Mouse (Mus musculus) C2C12 (cell line): ENCODE results near the gene Ddx27.

Experiments used
- CTCF ChIP-seq: IDR thresholded peaks from one replicate; pipeline ENCODE4 v1.5.1; 2011; ENCODE audit not compliant: control insufficient read depth, insufficient read depth, insufficient read length
- FOSL1 ChIP-seq: IDR thresholded peaks from one replicate; pipeline ENCODE4 v1.8.0; 2011; ENCODE audit warnings: mild to moderate bottlenecking, low read length; ENCODE audit not compliant: poor library complexity, insufficient read depth, severe bottlenecking
- USF1 ChIP-seq: IDR thresholded peaks from one replicate; pipeline ENCODE4 v1.6.1; 2011; ENCODE audit warnings: low read depth, mild to moderate bottlenecking, control low read depth, moderate library complexity

DNA sequence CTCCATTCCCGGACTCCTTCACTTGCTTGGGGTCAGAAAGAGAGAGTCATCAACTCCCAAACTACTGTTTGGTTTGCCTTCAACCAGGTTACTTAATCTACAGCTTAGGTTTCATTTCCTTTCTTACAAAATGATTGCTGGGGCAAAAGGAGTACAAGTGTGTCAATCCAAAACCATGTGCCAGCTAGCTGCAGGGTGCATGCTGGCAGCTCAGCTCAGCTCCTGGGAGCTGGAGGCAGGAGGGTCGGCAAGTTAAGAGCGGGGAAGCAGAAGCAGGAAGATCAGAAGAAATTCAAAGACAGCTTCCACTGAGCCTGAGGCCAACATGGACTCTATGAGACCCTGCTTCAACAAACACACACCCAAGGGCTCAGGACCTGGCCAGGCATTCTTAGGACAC, 45.4 kb downstream of the Ddx27 start:
- TF ChIP-seq USF1 (no peak), CTCF (no peak), FOSL1 (no peak)
